Mouse (Mus musculus): ENCODE measurements around the gene Nip7. TPM values are rescaled to one million over a fixed set of nuclear protein-coding genes. Genes with fewer than 3 reads are reported as not detected.
A peak's percentile ranks its signal among the peaks of the same experiment; 100 is the strongest.

The Nip7 gene
- polyA plus RNA-seq, 1 experiment: 130 TPM

DNA sequence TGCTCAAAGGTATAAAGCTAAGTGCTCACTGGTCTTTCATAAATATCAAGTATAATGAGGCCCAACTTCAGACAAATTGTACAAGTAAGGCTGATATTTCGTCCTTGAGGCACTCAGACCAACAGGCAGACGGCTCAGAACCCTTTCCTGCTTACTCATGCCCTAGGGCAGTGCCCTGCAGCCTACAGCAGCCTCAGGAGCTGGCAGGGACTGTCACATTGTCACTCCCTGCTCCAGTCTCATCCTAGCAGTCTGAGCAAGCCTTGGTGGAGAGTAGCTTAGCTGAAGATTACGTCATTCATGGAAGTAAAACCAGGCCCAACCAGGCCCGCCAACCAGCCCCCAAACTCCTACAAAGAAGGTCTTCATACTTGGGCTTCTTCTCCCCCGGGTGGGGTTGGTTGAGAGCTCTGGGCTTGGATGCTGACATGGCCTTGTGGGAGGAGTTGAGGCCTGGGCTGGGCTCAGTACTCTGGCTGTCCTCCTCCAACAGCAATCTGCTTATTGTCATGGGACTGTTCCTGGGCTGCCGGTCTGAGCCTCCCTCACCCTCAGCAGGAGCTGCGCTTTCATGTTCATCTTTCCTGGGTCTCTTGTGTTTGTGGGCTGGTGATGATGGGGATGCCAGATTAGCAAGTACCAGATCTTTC lies 19.7 kb downstream of the Nip7 start:
- H3K27me3 ChIP-seq (ENCODE audit: control insufficient read depth, insufficient read depth, low read length, poor library complexity, severe bottlenecking): no peaks in the 10 kb centered on the region
- no peak overlapping the region for H3K9ac ChIP-seq (ENCODE audit: low read depth, poor library complexity, severe bottlenecking)
- H3K36me3 ChIP-seq (ENCODE audit: control insufficient read depth, insufficient read depth, low read length, poor library complexity, severe bottlenecking): peaks cover 44% of the 10 kb centered on the region
- H3K4me1 ChIP-seq (ENCODE audit: control insufficient read depth, insufficient read depth, low read length): no peaks in the 10 kb centered on the region
- no peak overlapping the region for H3K4me3 ChIP-seq (ENCODE audit: low read depth, low read length)
- no peaks in the 10 kb centered on the region for H3K9me3 ChIP-seq (replicated peaks; ENCODE audit: control insufficient read depth, insufficient read depth, low read length, poor library complexity, severe bottlenecking)
- no peak overlapping the region for H3K27ac ChIP-seq (ENCODE audit: insufficient read depth, low read length)
- TF ChIP-seq POLR2A (IDR thresholded peaks at IDR 0.05; ENCODE audit: insufficient read depth, low read length) (no peak), CTCF (IDR thresholded peaks at IDR 0.05; ENCODE audit: low read depth, low read length) (no peak), EP300 (IDR thresholded peaks at IDR 0.05; ENCODE audit: insufficient read depth, low read depth, low read length) (no peak)

DNA sequence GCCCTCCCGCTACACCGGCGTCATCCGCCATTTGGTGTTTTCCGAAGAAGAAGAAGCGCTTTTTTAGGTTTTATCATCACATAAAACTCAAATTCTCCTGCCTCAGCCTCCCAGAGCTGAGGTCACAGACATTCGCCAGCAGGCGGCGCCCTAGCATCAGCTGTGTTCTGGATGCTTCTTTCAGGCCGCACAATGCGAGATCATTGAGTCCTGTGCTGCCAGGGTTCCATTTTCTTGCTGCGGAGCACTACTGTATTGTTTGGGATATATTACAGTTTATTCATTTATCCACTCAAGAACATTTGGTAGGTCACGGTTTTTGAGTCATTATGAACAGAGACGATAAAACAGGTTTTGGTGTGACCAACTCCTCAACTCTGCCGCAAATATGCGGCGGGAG lies 28.7 kb downstream of the Nip7 start:
- Histone ChIP-seq H3K27ac (ENCODE audit: insufficient read depth, low read length) (no peak overlapping the region), H3K4me3 (ENCODE audit: low read depth, low read length) (no peak overlapping the region), H3K9ac (ENCODE audit: low read depth, poor library complexity, severe bottlenecking) (no peak overlapping the region), H3K27me3 (ENCODE audit: control insufficient read depth, insufficient read depth, low read length, poor library complexity, severe bottlenecking) (no peaks in the 10 kb centered on the region), H3K36me3 (ENCODE audit: control insufficient read depth, insufficient read depth, low read length, poor library complexity, severe bottlenecking) (peaks cover 33% of the 10 kb centered on the region), H3K9me3 (replicated peaks; ENCODE audit: control insufficient read depth, insufficient read depth, low read length, poor library complexity, severe bottlenecking) (no peaks in the 10 kb centered on the region), H3K4me1 (ENCODE audit: control insufficient read depth, insufficient read depth, low read length) (no peaks in the 10 kb centered on the region)
- TF ChIP-seq POLR2A (IDR thresholded peaks at IDR 0.05; ENCODE audit: insufficient read depth, low read length) (no peak), EP300 (IDR thresholded peaks at IDR 0.05; ENCODE audit: insufficient read depth, low read depth, low read length) (no peak), CTCF (IDR thresholded peaks at IDR 0.05; ENCODE audit: low read depth, low read length) (peak; percentile 90)

DNA sequence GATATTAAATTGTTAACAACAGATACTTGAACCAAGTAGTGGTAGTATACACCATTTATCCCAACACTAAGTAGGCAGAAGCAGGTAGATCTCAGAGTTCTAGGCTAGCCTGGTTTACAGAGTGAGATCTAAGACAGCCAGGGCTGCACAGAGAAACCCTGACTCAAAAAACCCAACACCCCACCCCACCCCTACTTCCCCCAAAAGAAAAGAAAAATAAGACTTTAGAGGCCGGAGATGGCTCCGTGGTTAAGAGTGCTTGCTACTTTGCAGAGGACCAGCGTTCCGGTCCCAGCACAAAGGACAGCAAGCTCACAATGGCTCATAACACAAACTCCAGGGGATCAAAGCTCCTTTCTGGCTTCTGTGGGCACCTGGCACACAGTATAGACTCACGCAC lies 29.3 kb downstream of the Nip7 start:
- no peak overlapping the region for H3K4me3 ChIP-seq (ENCODE audit: low read depth, low read length)
- H3K4me1 ChIP-seq (ENCODE audit: control insufficient read depth, insufficient read depth, low read length): no peaks in the 10 kb centered on the region
- peaks cover 35% of the 10 kb centered on the region for H3K36me3 ChIP-seq (ENCODE audit: control insufficient read depth, insufficient read depth, low read length, poor library complexity, severe bottlenecking)
- no peaks in the 10 kb centered on the region for H3K9me3 ChIP-seq (replicated peaks; ENCODE audit: control insufficient read depth, insufficient read depth, low read length, poor library complexity, severe bottlenecking)
- no peak overlapping the region for H3K27ac ChIP-seq (ENCODE audit: insufficient read depth, low read length)
- no peak for TF ChIP-seq EP300 (IDR thresholded peaks at IDR 0.05; ENCODE audit: insufficient read depth, low read depth, low read length)
- no peak for TF ChIP-seq POLR2A (IDR thresholded peaks at IDR 0.05; ENCODE audit: insufficient read depth, low read length)
- TF ChIP-seq CTCF (IDR thresholded peaks at IDR 0.05; ENCODE audit: low read depth, low read length): no peak
- H3K27me3 ChIP-seq (ENCODE audit: control insufficient read depth, insufficient read depth, low read length, poor library complexity, severe bottlenecking): no peaks in the 10 kb centered on the region
- H3K9ac ChIP-seq (ENCODE audit: low read depth, poor library complexity, severe bottlenecking): no peak overlapping the region

DNA sequence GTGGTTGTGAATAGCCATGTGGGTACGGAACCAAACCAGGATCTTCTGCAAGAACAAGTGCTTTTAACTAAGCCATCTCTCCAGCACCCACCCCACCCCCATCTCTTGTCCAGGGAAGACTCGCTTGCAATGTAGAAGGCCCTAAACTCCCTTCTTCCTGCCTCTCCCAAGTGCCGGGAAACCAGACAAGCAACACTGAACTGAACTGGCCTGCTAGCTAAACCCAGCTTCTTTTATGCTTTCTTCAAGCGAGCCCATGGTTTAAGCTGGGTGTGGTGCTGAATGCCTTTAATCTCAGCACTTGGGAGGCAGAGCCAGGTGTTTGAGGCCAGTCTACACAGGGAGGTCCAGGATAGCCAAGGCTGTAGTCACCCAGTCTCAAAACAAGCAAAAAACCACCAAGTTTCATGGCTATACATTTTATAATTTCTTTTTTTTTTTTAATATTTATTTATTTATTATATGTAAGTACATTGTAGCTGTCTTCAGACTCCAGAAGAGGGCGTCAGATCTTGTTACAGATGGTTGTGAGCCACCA lies 31.9 kb downstream of the Nip7 start:
- no peaks in the 10 kb centered on the region for H3K4me1 ChIP-seq (ENCODE audit: control insufficient read depth, insufficient read depth, low read length)
- peaks cover 32% of the 10 kb centered on the region for H3K36me3 ChIP-seq (ENCODE audit: control insufficient read depth, insufficient read depth, low read length, poor library complexity, severe bottlenecking)
- no peak overlapping the region for H3K9ac ChIP-seq (ENCODE audit: low read depth, poor library complexity, severe bottlenecking)
- H3K9me3 ChIP-seq (replicated peaks; ENCODE audit: control insufficient read depth, insufficient read depth, low read length, poor library complexity, severe bottlenecking): no peaks in the 10 kb centered on the region
- H3K27ac ChIP-seq (ENCODE audit: insufficient read depth, low read length): no peak overlapping the region
- H3K27me3 ChIP-seq (ENCODE audit: control insufficient read depth, insufficient read depth, low read length, poor library complexity, severe bottlenecking): no peaks in the 10 kb centered on the region
- H3K4me3 ChIP-seq (ENCODE audit: low read depth, low read length): no peak overlapping the region
- no peak for TF ChIP-seq POLR2A (IDR thresholded peaks at IDR 0.05; ENCODE audit: insufficient read depth, low read length)
- no peak for TF ChIP-seq CTCF (IDR thresholded peaks at IDR 0.05; ENCODE audit: low read depth, low read length)
- TF ChIP-seq EP300 (IDR thresholded peaks at IDR 0.05; ENCODE audit: insufficient read depth, low read depth, low read length): no peak

DNA sequence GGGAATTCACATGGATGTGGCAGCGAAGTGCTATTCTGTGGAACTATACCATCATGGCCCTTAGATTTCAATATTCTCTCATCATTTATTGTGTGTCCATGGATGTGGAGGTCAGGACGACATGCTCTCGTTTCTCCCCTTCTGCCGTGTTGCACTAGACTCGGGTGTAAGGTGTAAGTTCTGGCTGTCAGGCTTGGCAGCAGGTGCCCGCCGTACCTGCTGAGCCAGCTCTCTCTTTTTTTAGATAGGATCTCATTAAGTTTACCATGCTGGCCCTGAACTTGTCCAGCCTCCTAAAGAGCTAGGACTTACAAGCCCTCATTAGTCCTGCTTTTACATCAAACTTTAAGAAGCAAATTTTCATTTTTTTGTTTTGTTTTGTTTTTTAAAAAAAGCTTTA lies 33.9 kb downstream of the Nip7 start:
- TF ChIP-seq EP300 (IDR thresholded peaks at IDR 0.05; ENCODE audit: insufficient read depth, low read depth, low read length) (no peak), CTCF (IDR thresholded peaks at IDR 0.05; ENCODE audit: low read depth, low read length) (no peak), POLR2A (IDR thresholded peaks at IDR 0.05; ENCODE audit: insufficient read depth, low read length) (no peak)
- peaks cover 40% of the 10 kb centered on the region for H3K36me3 ChIP-seq (ENCODE audit: control insufficient read depth, insufficient read depth, low read length, poor library complexity, severe bottlenecking)

DNA sequence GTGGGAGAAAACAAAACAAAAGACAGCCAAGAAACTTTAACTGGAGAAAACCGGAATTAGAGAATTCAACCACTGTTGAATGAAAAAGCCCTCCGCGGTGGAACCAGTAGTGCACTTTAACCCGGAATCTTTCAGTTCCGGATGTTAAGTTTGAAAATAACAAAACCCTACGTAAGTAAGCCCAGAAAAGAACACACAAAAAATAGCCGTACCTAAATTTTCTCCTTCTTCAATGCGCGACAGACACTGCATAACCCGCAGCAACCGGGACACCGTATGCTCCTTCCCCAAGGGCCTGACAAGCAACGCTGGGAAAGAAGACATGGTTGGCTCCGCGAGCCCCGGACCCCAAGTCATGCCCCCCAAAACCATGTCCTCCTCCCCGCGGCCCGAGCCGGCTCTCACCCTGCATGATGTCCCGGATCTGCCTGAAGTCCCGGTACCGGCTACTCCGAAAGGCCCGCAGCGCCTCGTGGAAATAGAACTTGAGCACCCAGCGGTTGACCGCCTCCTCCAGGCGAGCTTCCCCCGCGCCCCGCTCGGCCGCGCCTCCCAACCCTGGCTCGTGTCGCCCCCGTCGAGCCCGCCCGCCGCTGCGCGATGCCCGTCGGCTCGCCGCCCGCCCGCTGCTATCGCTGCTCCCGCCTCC lies 39.2 kb downstream of the Nip7 start:
- peak overlapping the region; percentile 70 for H3K27ac ChIP-seq (ENCODE audit: insufficient read depth, low read length)
- no peak for TF ChIP-seq EP300 (IDR thresholded peaks at IDR 0.05; ENCODE audit: insufficient read depth, low read depth, low read length)
- no peak for TF ChIP-seq CTCF (IDR thresholded peaks at IDR 0.05; ENCODE audit: low read depth, low read length)
- no peak for TF ChIP-seq POLR2A (IDR thresholded peaks at IDR 0.05; ENCODE audit: insufficient read depth, low read length)

More for the DNA sequence above, 33.9 kb downstream of the Nip7 start:
- Histone ChIP-seq H3K27ac (ENCODE audit: insufficient read depth, low read length) (no peak overlapping the region), H3K9ac (ENCODE audit: low read depth, poor library complexity, severe bottlenecking) (no peak overlapping the region), H3K27me3 (ENCODE audit: control insufficient read depth, insufficient read depth, low read length, poor library complexity, severe bottlenecking) (no peaks in the 10 kb centered on the region), H3K4me1 (ENCODE audit: control insufficient read depth, insufficient read depth, low read length) (no peaks in the 10 kb centered on the region), H3K9me3 (replicated peaks; ENCODE audit: control insufficient read depth, insufficient read depth, low read length, poor library complexity, severe bottlenecking) (no peaks in the 10 kb centered on the region), H3K4me3 (ENCODE audit: low read depth, low read length) (no peak overlapping the region)

More for the DNA sequence above, 39.2 kb downstream of the Nip7 start:
- Histone ChIP-seq H3K9ac (ENCODE audit: low read depth, poor library complexity, severe bottlenecking) (peak overlapping the region; percentile 99), H3K27me3 (ENCODE audit: control insufficient read depth, insufficient read depth, low read length, poor library complexity, severe bottlenecking) (no peaks in the 10 kb centered on the region), H3K36me3 (ENCODE audit: control insufficient read depth, insufficient read depth, low read length, poor library complexity, severe bottlenecking) (peaks cover 28% of the 10 kb centered on the region), H3K4me3 (ENCODE audit: low read depth, low read length) (peak overlapping the region; percentile 96), H3K9me3 (replicated peaks; ENCODE audit: control insufficient read depth, insufficient read depth, low read length, poor library complexity, severe bottlenecking) (no peaks in the 10 kb centered on the region), H3K4me1 (ENCODE audit: control insufficient read depth, insufficient read depth, low read length) (no peaks in the 10 kb centered on the region)
